Mouse (Mus musculus): Measurements from ENCODE around the gene Prok2.

GRCm38 (mm10) chr6:99774680-99775079 lies 48.5 kb upstream of the Prok2 start:
- TF ChIP-seq CTCF (IDR thresholded peaks at IDR 0.05; ENCODE audit: low read depth, low read length) (no peak), POLR2A (IDR thresholded peaks at IDR 0.05; ENCODE audit: extremely low read depth, insufficient read depth, low read length) (no peak)

Measured in liver, adult 2 months (tissue).